Mouse (Mus musculus) liver, postnatal 0 days (tissue): ENCODE measurements around the gene Ppid.

Experiments
- CTCF ChIP-seq: sonication (generic); IDR thresholded peaks from 2 replicates; pipeline ENCODE4 v1.5.1; 2016; ENCODE audit warnings: antibody characterized with exemption, low read depth
- EP300 ChIP-seq: IDR thresholded peaks from 2 replicates; pipeline ENCODE4 v1.6.1; 2016; ENCODE audit warnings: antibody characterized with exemption, low read depth, mild to moderate bottlenecking

DNA sequence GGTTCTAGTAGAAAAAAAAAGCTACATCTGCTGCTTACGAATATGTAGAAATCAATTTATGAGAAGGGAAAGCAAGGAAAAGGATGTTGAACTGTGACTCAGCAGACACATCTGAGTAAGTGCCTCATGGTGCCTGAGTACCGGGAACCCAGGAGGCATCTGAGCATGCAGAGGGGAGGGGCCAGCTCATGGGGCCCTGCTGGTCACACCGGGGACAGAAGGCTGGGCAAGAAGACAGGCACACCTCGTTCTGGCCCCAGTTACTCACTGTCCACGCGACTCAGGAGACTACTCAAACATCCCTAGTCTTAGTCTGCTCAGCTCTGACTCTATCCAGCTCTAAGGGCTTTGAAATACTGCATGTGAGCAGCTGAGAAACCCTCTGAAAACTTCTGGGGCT is 48.6 kb upstream of the Ppid start:
- TF ChIP-seq EP300 (no peak), CTCF (0 out of 2 replicates have a peak, but pooled peaks have one; percentile 9)
